Mouse (Mus musculus) forebrain, embryonic 16.5 days (tissue): ENCODE results near the gene Ecsit. TPM values are rescaled to one million over a fixed set of nuclear protein-coding genes. Genes with fewer than 3 reads are reported as not detected.

ENCODE experiments used
- ATAC-seq: fragments of 200-750 bp; cut with Nextera tagmentation; 2 replicates; pipeline ENCODE4 v1.8.0; 2017; ENCODE audit warnings: mild to moderate bottlenecking, moderate library complexity
- H3K27ac ChIP-seq: fragments of 300-500 bp; sonication (generic); 2 replicates; pipeline ENCODE4 v1.5.1; 2014; ENCODE audit warnings: low read length, control low read depth
- H3K27me3 ChIP-seq: fragments of 300-500 bp; sonication (generic); replicated peaks from 2 replicates; pipeline ENCODE4 v1.6.1; 2014; ENCODE audit warnings: low read length; ENCODE audit not compliant: control insufficient read depth, insufficient read depth
- H3K36me3 ChIP-seq: fragments of 300-500 bp; sonication (generic); 2 replicates; pipeline ENCODE4 v1.6.1; 2014; ENCODE audit not compliant: control insufficient read depth, insufficient read depth
- H3K4me1 ChIP-seq: fragments of 300-500 bp; sonication (generic); replicated peaks from 2 replicates; pipeline ENCODE4 v1.6.1; 2014; ENCODE audit warnings: low read length; ENCODE audit not compliant: control insufficient read depth, insufficient read depth
- H3K4me2 ChIP-seq: fragments of 300-500 bp; sonication (generic); 2 replicates; pipeline ENCODE4 v1.6.1; 2014; ENCODE audit warnings: mild to moderate bottlenecking, low read length, control low read depth
- H3K4me3 ChIP-seq: fragments of 300-500 bp; sonication (generic); replicated peaks from 2 replicates; pipeline ENCODE4 v1.5.1; 2014; ENCODE audit warnings: mild to moderate bottlenecking, low read length, control low read depth
- H3K9ac ChIP-seq: fragments of 300-500 bp; sonication (generic); replicated peaks from 2 replicates; pipeline ENCODE4 v1.6.1; 2014; ENCODE audit warnings: low read depth, low read length, control low read depth
- H3K9me3 ChIP-seq: fragments of 300-500 bp; sonication (generic); 2 replicates; pipeline ENCODE4 v1.6.1; 2016; ENCODE audit warnings: low read length; ENCODE audit not compliant: control insufficient read depth
- WGBS: fragments of 180-500 bp; shearing (Covaris S2); extraction: QIAGEN DNeasy Blood & Tissue Kit; methylation state at CpG from one replicate; pipeline ENCODE4 v1.1.7; 2014; 5-methylcytosine and 5-hydroxymethylcytosine counted together
- polyA plus RNA-seq: library from polyadenylated mRNA; unstranded; fragments of >200 nt; fragmentation: Nextera tagmentation; extraction: Ambion mirVana; gene quantifications from 2 replicates; pipeline ENCODE4 v1.2.1, GENCODE M21; 2015

Ecsit gene
- polyA plus RNA-seq, 1 experiment from 2014 or later = 67.4 TPM

DNA sequence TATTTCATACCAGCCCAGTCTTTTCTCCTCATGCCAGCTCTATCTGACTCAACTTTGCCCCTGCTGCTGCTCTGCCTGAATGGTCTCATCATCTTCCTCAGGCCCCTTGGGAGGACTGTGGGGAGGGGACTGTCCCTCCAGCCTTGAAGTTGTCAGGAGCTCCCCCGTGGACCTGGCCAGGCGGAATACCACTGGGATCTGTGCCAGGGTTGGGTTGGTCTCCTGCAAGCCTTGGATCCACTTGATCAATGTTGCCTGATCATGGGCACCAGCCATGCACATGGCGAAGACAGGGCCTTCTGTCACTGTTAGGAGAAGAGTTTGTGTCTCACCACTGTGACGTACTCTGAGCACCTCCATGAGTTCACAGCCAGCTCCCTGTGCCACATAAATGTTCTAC lies 13.0 kb downstream of the Ecsit start:
- ATAC-seq = no peak
- Histone ChIP-seq H3K9ac (no peak overlapping the region), H3K27ac (no peak overlapping the region), H3K36me3 (no peaks in the 10 kb centered on the region; the same call in 1 of the 2 replicates), H3K4me1 (peaks cover 18% of the 10 kb centered on the region), H3K4me2 (no peak overlapping the region), H3K9me3 (no peaks in the 10 kb centered on the region), H3K4me3 (no peak overlapping the region), H3K27me3 (no peaks in the 10 kb centered on the region)
- 90% methylated on average over 4 of the region's 4 CpGs for WGBS

DNA sequence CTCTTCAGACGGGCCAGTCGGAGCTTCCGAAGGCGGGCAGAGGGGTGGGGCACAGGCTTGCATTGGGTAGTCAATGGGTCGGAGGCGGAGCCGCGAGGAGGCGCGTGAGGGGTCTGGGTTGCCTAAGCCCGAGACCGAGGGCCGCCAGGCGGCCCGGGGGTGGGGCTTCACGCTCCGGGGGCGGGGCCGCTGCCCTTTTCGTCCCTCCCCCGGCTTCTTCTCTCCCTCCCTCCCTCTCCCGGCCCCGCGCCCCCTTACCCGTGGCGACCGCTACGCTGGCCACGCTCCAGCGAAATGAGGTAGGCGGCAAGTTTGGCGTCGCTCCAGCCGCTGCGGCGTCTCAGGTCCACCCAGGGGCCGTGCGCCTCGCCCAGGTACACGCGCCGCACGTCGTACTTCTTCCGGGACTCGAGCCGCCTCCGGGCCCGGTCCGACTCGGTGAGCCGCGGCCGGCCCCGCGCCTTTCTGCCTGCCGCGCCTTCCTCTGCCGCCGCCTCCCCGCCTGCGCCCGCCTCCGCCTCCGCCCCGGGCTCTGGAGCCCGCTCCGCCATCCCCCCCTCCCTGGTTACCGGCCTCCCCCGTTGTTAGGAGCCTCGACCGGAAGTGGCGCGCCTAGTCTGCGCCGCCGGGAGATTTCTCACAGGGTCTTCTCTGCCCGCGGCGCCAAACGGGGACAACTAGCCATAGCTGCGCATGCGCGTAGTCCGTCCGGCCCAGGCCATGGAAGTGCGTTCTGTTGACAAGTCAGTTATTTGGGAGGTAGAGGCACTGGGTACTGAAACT lies 14.3 kb downstream of the Ecsit start, which contains the start of the genes Gm49318 and Zfp653:
Gene Gm49318 (minus strand): TSS at position 469 of the 783 bp plus-strand sequence.
Gene Zfp653 (minus strand): TSS at position 586 of the 783 bp plus-strand sequence.
- WGBS = under 1% methylated on average over 78 of the region's 87 CpGs
- Histone ChIP-seq H3K9ac (peak within 1 kb of the TSS; percentile 93), H3K9me3 (no peaks in the 10 kb centered on the region), H3K27ac (peak within 1 kb of the TSS; percentile 96), H3K4me3 (peak within 1 kb of the TSS; percentile 80), H3K4me2 (peak within 1 kb of the TSS; percentile 67), H3K27me3 (no peaks in the 10 kb centered on the region), H3K4me1 (peaks cover 18% of the 10 kb centered on the region), H3K36me3 (no peaks in the 10 kb centered on the region; the same call in 1 of the 2 replicates)
- peak; percentile 98 for ATAC-seq

DNA sequence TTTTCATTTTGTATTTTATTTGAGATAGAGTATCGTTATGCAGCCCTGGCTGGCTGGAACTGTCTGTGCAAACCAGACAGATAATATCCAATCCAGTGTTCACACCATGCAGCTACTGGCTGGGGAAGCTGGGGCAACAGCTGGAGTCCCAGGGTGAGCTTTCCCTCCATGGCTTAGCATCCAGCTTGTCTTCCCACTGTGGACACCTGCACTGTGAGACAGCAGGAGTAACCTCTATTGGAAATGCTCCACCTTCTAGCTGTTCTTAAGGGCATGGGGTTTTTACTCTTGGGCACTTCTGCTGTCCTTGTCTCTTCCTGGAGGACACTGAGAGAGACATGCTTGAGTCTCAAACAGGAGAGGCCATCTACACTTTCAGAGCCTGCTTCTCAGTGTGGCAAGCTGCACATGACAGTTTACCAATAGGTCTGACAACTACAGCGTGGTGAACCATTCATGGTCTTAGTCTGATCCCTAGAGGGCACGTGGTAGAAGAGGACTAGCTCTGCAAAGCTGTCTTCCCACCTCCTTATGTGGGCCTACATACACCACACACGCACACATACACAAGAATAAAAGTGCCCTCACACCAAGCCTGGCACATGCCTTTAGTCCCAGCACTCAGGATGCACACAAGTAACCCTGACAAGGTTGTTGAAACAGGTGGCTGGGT lies 15.2 kb downstream of the Ecsit start:
- H3K4me1 ChIP-seq = peaks cover 18% of the 10 kb centered on the region
- H3K4me3 ChIP-seq = peak overlapping the region; percentile 80
- peak overlapping the region; percentile 67 for H3K4me2 ChIP-seq
- no peaks in the 10 kb centered on the region for H3K27me3 ChIP-seq
- 61% methylated on average over 4 of the region's 4 CpGs for WGBS
- H3K9ac ChIP-seq = peak overlapping the region; percentile 93; the same call in 1 of the 2 replicates
- peak; percentile 6 for ATAC-seq
- H3K36me3 ChIP-seq = peaks cover 6% of the 10 kb centered on the region
- no peaks in the 10 kb centered on the region for H3K9me3 ChIP-seq
- H3K27ac ChIP-seq = peak overlapping the region; percentile 34; the same call in 1 of the 2 replicates

DNA sequence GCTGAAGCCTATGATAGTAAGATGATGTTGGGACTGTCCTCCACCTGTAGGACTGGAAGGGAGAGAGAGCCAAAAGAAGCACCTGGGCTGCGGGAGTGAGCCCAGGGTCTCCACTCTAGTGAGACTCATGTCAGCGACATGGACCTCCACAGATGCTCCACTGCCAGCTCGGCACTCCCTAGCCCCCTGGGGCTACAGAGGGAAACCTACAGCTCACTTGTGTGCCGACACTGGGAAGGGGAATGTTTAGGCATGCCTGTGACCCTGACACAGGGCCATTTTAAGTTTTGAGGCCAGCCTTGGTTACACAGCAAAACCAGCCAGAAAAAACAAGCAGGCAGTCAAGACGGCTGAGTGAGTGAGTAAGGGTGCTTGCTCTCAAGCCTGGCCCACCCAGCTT lies 18.0 kb downstream of the Ecsit start:
- WGBS = 85% methylated on average over 5 of the region's 5 CpGs
- no peaks in the 10 kb centered on the region for H3K27me3 ChIP-seq
- no peak for ATAC-seq
- H3K9ac ChIP-seq = no peak overlapping the region
- peaks cover 16% of the 10 kb centered on the region for H3K36me3 ChIP-seq
- no peak overlapping the region for H3K4me3 ChIP-seq
- peaks cover 17% of the 10 kb centered on the region for H3K4me1 ChIP-seq
- no peaks in the 10 kb centered on the region for H3K9me3 ChIP-seq
- no peak overlapping the region for H3K4me2 ChIP-seq
- no peak overlapping the region for H3K27ac ChIP-seq

DNA sequence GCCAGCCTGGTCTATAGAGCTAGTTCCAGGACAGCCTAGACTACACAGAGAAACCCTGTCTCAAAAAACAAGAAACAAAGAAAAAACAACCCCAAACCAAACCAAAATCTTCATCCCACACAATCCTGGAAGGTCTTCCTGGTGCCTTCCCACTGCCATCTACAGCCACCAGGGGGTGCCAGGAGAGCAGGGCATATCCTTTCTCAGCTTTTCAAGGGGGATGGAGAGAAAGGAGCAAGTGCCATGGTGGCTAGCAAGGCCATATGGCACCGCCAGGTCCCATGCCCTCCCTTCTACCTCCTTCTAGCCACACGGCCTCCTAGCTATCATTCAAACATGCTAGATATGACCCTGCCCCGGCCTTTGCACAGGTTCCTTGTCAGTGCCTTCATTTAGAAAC lies 18.8 kb downstream of the Ecsit start:
- Histone ChIP-seq H3K4me2 (no peak overlapping the region), H3K4me1 (peaks cover 10% of the 10 kb centered on the region), H3K9me3 (no peaks in the 10 kb centered on the region), H3K27me3 (no peaks in the 10 kb centered on the region), H3K4me3 (no peak overlapping the region), H3K9ac (no peak overlapping the region), H3K27ac (no peak overlapping the region), H3K36me3 (peaks cover 16% of the 10 kb centered on the region)
- WGBS = 79% methylated on average over 3 of the region's 3 CpGs
- no peak for ATAC-seq

DNA sequence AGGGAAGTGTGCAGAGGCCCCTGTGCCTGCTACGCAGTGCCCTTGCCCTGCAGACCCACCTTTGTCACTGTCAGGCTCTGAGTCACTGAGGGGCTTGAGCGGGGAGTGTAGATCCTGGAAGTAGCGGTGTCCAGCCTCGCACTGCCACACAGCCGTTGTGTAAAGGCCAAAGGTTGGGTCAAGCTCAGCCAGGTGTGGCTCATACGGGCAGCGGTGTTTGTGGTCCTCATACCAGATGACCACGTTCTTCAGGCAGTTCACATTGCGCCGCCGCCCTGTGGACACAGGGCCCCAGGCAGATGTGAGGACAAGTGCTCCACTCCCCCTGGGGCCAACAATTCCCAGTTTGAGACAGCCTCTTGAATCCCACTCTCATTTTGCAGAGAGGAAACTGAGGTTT lies 19.6 kb downstream of the Ecsit start:
- H3K27me3 ChIP-seq = no peaks in the 10 kb centered on the region
- ATAC-seq = no peak
- H3K4me1 ChIP-seq = peaks cover 10% of the 10 kb centered on the region
- no peak overlapping the region for H3K9ac ChIP-seq
- no peaks in the 10 kb centered on the region for H3K9me3 ChIP-seq
- H3K36me3 ChIP-seq = peaks cover 16% of the 10 kb centered on the region
- no peak overlapping the region for H3K4me2 ChIP-seq
- H3K27ac ChIP-seq = no peak overlapping the region
- WGBS = 95% methylated on average over 11 of the region's 11 CpGs
- H3K4me3 ChIP-seq = no peak overlapping the region

DNA sequence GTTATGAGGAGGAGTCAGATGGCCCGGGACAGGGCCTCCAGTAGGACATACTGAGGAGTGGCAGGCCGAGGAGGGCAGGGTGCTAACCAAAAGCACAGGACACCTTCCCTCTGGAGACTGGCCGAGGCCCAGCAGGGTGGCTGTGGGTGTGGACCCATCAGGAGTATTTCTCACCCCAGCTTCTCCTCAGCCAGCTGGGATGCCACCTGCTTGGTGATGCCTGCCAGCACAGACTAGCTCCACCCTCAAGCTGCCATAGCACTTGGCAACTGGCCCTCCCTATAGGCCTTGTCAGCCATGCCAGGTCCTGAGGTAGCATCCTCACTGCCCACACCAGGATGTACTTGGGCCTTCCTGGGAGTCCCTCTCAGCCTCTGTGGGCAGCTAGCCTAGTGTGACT lies 20.9 kb downstream of the Ecsit start:
- Histone ChIP-seq H3K27ac (no peak overlapping the region), H3K4me1 (no peaks in the 10 kb centered on the region; the same call in 1 of the 2 replicates), H3K36me3 (peaks cover 18% of the 10 kb centered on the region), H3K4me3 (no peak overlapping the region), H3K27me3 (no peaks in the 10 kb centered on the region), H3K9ac (no peak overlapping the region), H3K4me2 (no peak overlapping the region), H3K9me3 (no peaks in the 10 kb centered on the region)
- 75% methylated on average over 3 of the region's 3 CpGs for WGBS
- peak; percentile 55; the same call in 1 of the 2 replicates for ATAC-seq

DNA sequence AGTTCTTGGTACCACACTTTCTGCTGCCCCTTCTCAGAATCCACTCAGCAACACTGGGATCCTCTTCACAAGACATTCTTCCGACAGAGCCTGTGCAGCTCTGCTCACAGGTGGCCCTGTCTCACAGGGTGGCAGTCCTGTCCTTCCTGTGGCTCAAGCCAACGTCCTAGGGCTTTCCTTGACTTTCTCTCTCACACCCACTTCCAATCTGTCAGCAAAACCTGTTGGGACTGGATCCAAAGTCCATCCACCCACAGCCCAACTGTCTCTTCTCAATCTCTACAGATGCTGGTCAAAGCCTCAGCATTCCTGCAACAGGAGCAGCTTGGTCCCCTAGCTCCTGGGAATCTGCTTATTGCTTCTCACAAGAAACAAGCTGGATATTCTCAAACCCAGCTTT lies 23.9 kb downstream of the Ecsit start:
- Histone ChIP-seq H3K9ac (no peak overlapping the region), H3K4me3 (no peak overlapping the region), H3K9me3 (no peaks in the 10 kb centered on the region), H3K27me3 (no peaks in the 10 kb centered on the region), H3K4me1 (no peaks in the 10 kb centered on the region), H3K27ac (no peak overlapping the region), H3K4me2 (no peak overlapping the region), H3K36me3 (peaks cover 27% of the 10 kb centered on the region)
- ATAC-seq = no peak
- WGBS = 72% methylated on average over 2 of the region's 2 CpGs

DNA sequence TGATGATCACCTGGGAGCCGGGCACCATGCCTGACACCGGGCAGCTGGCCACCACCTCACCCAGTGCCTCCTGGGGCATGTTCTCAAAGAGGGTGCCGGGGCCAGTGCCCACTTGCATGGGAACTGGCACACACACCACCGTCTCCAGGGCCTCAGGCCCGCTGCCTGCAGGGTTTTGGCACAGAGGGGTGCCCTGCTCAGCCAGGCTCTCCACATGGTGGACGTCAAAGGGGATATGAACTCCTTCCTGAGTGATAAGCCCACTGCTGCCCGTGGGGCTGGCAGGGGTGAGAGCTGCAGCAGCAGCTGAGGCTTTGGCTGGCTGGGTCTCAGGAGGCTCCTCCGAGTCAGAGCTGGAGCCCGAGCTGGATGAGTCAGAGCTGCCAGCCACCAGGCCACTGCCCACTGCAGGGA lies 27.2 kb downstream of the Ecsit start:
- no peak for ATAC-seq
- Histone ChIP-seq H3K4me3 (no peak overlapping the region), H3K27me3 (no peaks in the 10 kb centered on the region), H3K9ac (no peak overlapping the region), H3K9me3 (no peaks in the 10 kb centered on the region), H3K27ac (no peak overlapping the region), H3K4me1 (peaks cover 6% of the 10 kb centered on the region), H3K36me3 (peaks cover 13% of the 10 kb centered on the region), H3K4me2 (no peak overlapping the region)
- 85% methylated on average over 9 of the region's 9 CpGs for WGBS
